Mouse (Mus musculus) small intestine, adult 2 months (tissue): ENCODE results near the gene Aldoc. TPM values are rescaled to one million over a fixed set of nuclear protein-coding genes. Genes with fewer than 3 reads are reported as not detected.
A peak's percentile ranks its signal among the peaks of the same experiment; 100 is the strongest.

Experiments
- H3K27ac ChIP-seq: fragments of 200-500 bp; 2 replicates; pipeline ENCODE4 v1.5.1; 2012; ENCODE audit warnings: low read depth, low read length, control low read depth, inconsistent platforms; ENCODE audit not compliant: insufficient read depth
- H3K27me3 ChIP-seq: fragments of 200-500 bp; 2 replicates; pipeline ENCODE4 v1.6.1; 2012; ENCODE audit warnings: mild to moderate bottlenecking, moderate library complexity, low read length, inconsistent platforms; ENCODE audit not compliant: control insufficient read depth, insufficient read depth
- H3K36me3 ChIP-seq: fragments of 200-500 bp; 2 replicates; pipeline ENCODE4 v1.6.1; 2012; ENCODE audit warnings: mild to moderate bottlenecking, low read length, control low read depth, inconsistent platforms; ENCODE audit not compliant: control insufficient read depth, insufficient read depth
- H3K4me1 ChIP-seq: fragments of 200-500 bp; 2 replicates; pipeline ENCODE4 v1.6.1; 2012; ENCODE audit warnings: low read length, inconsistent platforms, mixed read lengths; ENCODE audit not compliant: control insufficient read depth, insufficient read depth, insufficient read length
- H3K4me3 ChIP-seq: fragments of 200-500 bp; 2 replicates; pipeline ENCODE4 v1.5.1; 2012; ENCODE audit warnings: low read depth, mild to moderate bottlenecking, control low read depth, inconsistent platforms, low read length, moderate library complexity
- CTCF ChIP-seq: fragments of 200-500 bp; IDR thresholded peaks from 2 replicates; pipeline ENCODE4 v1.5.1; 2012; ENCODE audit warnings: low read depth, mild to moderate bottlenecking, control low read depth, inconsistent platforms, low read length, moderate library complexity, mixed read lengths; ENCODE audit not compliant: insufficient replicate concordance, insufficient read length; ENCODE audit errors: extremely low read depth
- POLR2A ChIP-seq: fragments of 200-500 bp; IDR thresholded peaks from 2 replicates; pipeline ENCODE4 v1.6.1; 2012; ENCODE audit warnings: low read depth, mild to moderate bottlenecking, control low read depth, inconsistent platforms, low read length, moderate library complexity
- WGBS: fragments of 180-500 bp; shearing (Covaris S2); methylation state at CpG from one replicate; pipeline ENCODE4 v1.1.7; 2018; 5-methylcytosine and 5-hydroxymethylcytosine counted together
- polyA plus RNA-seq: library from polyadenylated mRNA; depleted of rRNA; stranded (reverse); fragments of >200 nt; gene quantifications from 2 replicates; pipeline ENCODE4 v1.2.3, GENCODE M21; 2012

Gene Aldoc
- polyA plus RNA-seq, 1 experiment, result 8.8 TPM

GRCm38 (mm10) chr11:78294585-78294984, 28.2 kb upstream of the Aldoc start:
- WGBS, result 65% methylated on average over 6 of the region's 6 CpGs

GRCm38 (mm10) chr11:78300917-78301316, 21.9 kb upstream of the Aldoc start:
- Histone ChIP-seq H3K27me3 (no peaks in the 10 kb centered on the region), H3K36me3 (peaks cover 4% of the 10 kb centered on the region; the same call in 1 of the 2 replicates), H3K27ac (no peak overlapping the region), H3K4me3 (peak overlapping the region; percentile 80), H3K4me1 (peaks cover 2% of the 10 kb centered on the region; the same call in 1 of the 2 replicates)
- 63% methylated on average over 7 of the region's 7 CpGs for WGBS
- TF ChIP-seq POLR2A (no peak), CTCF (no peak)

More at GRCm38 (mm10) chr11:78294585-78294984, 28.2 kb upstream of the Aldoc start:
- TF ChIP-seq CTCF (no peak), POLR2A (no peak)
- Histone ChIP-seq H3K27ac (no peak overlapping the region; the same call in 1 of the 2 replicates), H3K36me3 (peaks cover 17% of the 10 kb centered on the region), H3K4me1 (peaks cover 3% of the 10 kb centered on the region; the same call in 1 of the 2 replicates), H3K4me3 (no peak overlapping the region), H3K27me3 (no peaks in the 10 kb centered on the region)

- Histone ChIP-seq H3K4me1 (peaks cover 2% of the 10 kb centered on the region; the same call in 1 of the 2 replicates), H3K36me3 (peaks cover 4% of the 10 kb centered on the region; the same call in 1 of the 2 replicates), H3K4me3 (peak within 1 kb of the TSS; percentile 80), H3K27me3 (no peaks in the 10 kb centered on the region), H3K27ac (no peak within 1 kb of the TSS)
- TF ChIP-seq POLR2A (no peak), CTCF (no peak)
- WGBS, result under 1% methylated on average over 49 of the region's 49 CpGs
Measured at GRCm38 (mm10) chr11:78301357-78302084, 21.2 kb upstream of the Aldoc start, which contains the start of gene Spag5. Spag5 (plus strand) TSS chr11:78301529.

- TF ChIP-seq POLR2A, result no peak
- TF ChIP-seq CTCF, result no peak
- Histone ChIP-seq H3K36me3 (peaks cover 6% of the 10 kb centered on the region), H3K4me1 (peaks cover 2% of the 10 kb centered on the region; the same call in 1 of the 2 replicates), H3K4me3 (no peak overlapping the region), H3K27ac (no peak overlapping the region), H3K27me3 (no peaks in the 10 kb centered on the region)
- 91% methylated on average over 4 of the region's 4 CpGs for WGBS
Measured at GRCm38 (mm10) chr11:78305272-78305671, 17.5 kb upstream of the Aldoc start.

GRCm38 (mm10) chr11:78310861-78311511, 11.8 kb upstream of the Aldoc start:
- no peak overlapping the region for H3K27ac ChIP-seq
- H3K36me3 ChIP-seq, result peaks cover 11% of the 10 kb centered on the region
- no peak overlapping the region for H3K4me3 ChIP-seq
- no peaks in the 10 kb centered on the region for H3K4me1 ChIP-seq
- TF ChIP-seq POLR2A (no peak), CTCF (no peak)
- WGBS, result 92% methylated on average over 8 of the region's 8 CpGs
- H3K27me3 ChIP-seq, result no peaks in the 10 kb centered on the region

GRCm38 (mm10) chr11:78313662-78314061, 9.1 kb upstream of the Aldoc start:
- Histone ChIP-seq H3K27me3 (no peaks in the 10 kb centered on the region), H3K27ac (no peak overlapping the region), H3K4me3 (no peak overlapping the region), H3K36me3 (peaks cover 17% of the 10 kb centered on the region), H3K4me1 (no peaks in the 10 kb centered on the region)
- 100% methylated on average over 2 of the region's 2 CpGs for WGBS
- no peak for TF ChIP-seq CTCF
- no peak for TF ChIP-seq POLR2A

- Histone ChIP-seq H3K36me3 (peaks cover 20% of the 10 kb centered on the region), H3K27ac (no peak overlapping the region), H3K27me3 (no peaks in the 10 kb centered on the region), H3K4me1 (peaks cover 3% of the 10 kb centered on the region; the same call in 1 of the 2 replicates), H3K4me3 (no peak overlapping the region)
- 91% methylated on average over 2 of the region's 2 CpGs for WGBS
- TF ChIP-seq POLR2A (no peak), CTCF (no peak)
Measured at GRCm38 (mm10) chr11:78318411-78318810, 4.4 kb upstream of the Aldoc start.
